Mouse (Mus musculus) adrenal gland, adult 18-20 months (tissue): ENCODE measurements around the gene Trim28. TPM values are rescaled to one million over a fixed set of nuclear protein-coding genes. Genes with fewer than 3 reads are reported as not detected.

Source experiments
- DNase-seq, 2 experiments: peaks; one replicate each; pipeline ENCODE4 v3.0.0; 2021 to 2022; ENCODE audit warnings: low spot score in 2 of 2
- long read RNA-seq, 2 experiments: library from polyadenylated mRNA; stranded (forward); transcript quantifications; one replicate each; pipeline ENCODE4 v2.0.0; 2021
- total RNA-seq, 2 experiments: library from RNA; stranded (reverse); gene quantifications; 1 replicate in 1 of 2; 2 replicates in 1 of 2; pipeline ENCODE4 v1.2.3; 2021

The Trim28 gene
- 100 to 1,000 TPM; 201 to 235 TPM for total RNA-seq
- long read RNA-seq, experiment 1, transcript Trim28-201 (17 exons, 3,245 nt), result major isoform, 113 of 138 reads
- long read RNA-seq, experiment 1, partial matches to known transcripts, result 6 of 138 reads
- long read RNA-seq, experiment 1, other reads (novel, unspliced or antisense), result 18 of 138 reads
- long read RNA-seq, experiment 2, transcript Trim28-201 (17 exons, 3,245 nt), result major isoform, 326 of 379 reads
- long read RNA-seq, experiment 2, partial matches to known transcripts, result 25 of 379 reads
- long read RNA-seq, experiment 2, other reads (novel, unspliced or antisense), result 27 of 379 reads

- DNase-seq, result no peak
These were observed at the start of gene Trim28 for GRCm38 (mm10) chr7:12998851-12999250. Gene Trim28 (plus strand): TSS chr7:12999114.

- no peak for DNase-seq
These were observed 49.1 kb upstream of the Trim28 start for GRCm38 (mm10) chr7:12949872-12950229.

GRCm38 (mm10) chr7:12954896-12955295, 44.0 kb upstream of the Trim28 start:
- no peak for DNase-seq

- DNase-seq, result no peak
These were observed 41.4 kb upstream of the Trim28 start for GRCm38 (mm10) chr7:12957511-12957910.

GRCm38 (mm10) chr7:12958948-12959347, 40.0 kb upstream of the Trim28 start:
- DNase-seq, result no peak

GRCm38 (mm10) chr7:12959718-12960117, 39.2 kb upstream of the Trim28 start:
- DNase-seq, result no peak

- DNase-seq, result peak in 1 of 2 experiments; percentile 37
These were observed 37.3 kb upstream of the Trim28 start for GRCm38 (mm10) chr7:12961511-12962141.

- peak; percentile 79 to 81 for DNase-seq
These were observed 33.2 kb upstream of the Trim28 start, which contains the start of gene Zfp324 for GRCm38 (mm10) chr7:12965678-12966091. Gene Zfp324 (plus strand): TSS chr7:12965838.

- DNase-seq, result peak; percentile 69 to 71
These were observed 32.6 kb upstream of the Trim28 start for GRCm38 (mm10) chr7:12966104-12966845.

- DNase-seq, result no peak
These were observed 28.0 kb upstream of the Trim28 start for GRCm38 (mm10) chr7:12970906-12971305.

GRCm38 (mm10) chr7:12977682-12978389, 21.1 kb upstream of the Trim28 start, which contains the start of gene Zfp446:
Gene Zfp446 (plus strand): TSS chr7:12977848.
- peak; percentile 92 to 95 for DNase-seq

GRCm38 (mm10) chr7:12978931-12979722, 19.8 kb upstream of the Trim28 start:
- no peak for DNase-seq

- DNase-seq, result no peak
These were observed 19.1 kb upstream of the Trim28 start for GRCm38 (mm10) chr7:12979776-12980175.

- no peak for DNase-seq
These were observed 18.6 kb upstream of the Trim28 start for GRCm38 (mm10) chr7:12980291-12980690.

- no peak for DNase-seq
These were observed 13.2 kb upstream of the Trim28 start for GRCm38 (mm10) chr7:12985724-12986123.

- no peak for DNase-seq
These were observed 12.0 kb upstream of the Trim28 start for GRCm38 (mm10) chr7:12986906-12987305.

GRCm38 (mm10) chr7:12987409-12988189, 11.3 kb upstream of the Trim28 start:
- no peak for DNase-seq

- DNase-seq, result no peak
These were observed 6.7 kb upstream of the Trim28 start for GRCm38 (mm10) chr7:12992222-12992621.

- DNase-seq, result no peak
These were observed 5.8 kb upstream of the Trim28 start for GRCm38 (mm10) chr7:12993148-12993547.

- DNase-seq, result no peak
These were observed 3.1 kb upstream of the Trim28 start for GRCm38 (mm10) chr7:12995862-12996261.
